In genomic region chr10:68268629-68269028, GRCm38 (mm10) we compare ENCODE assay signal across 10 mouse cellular contexts. TPM values are rescaled to one million over a fixed set of nuclear protein-coding genes. Genes with fewer than 3 reads are reported as not detected.
DNase-seq lines count a peak whose midpoint lies in the region; ATAC-seq and TF ChIP-seq lines count a peak whose summit lies in the region.
"Had no signal": no experiment of that assay in that cellular context is flagged by ENCODE, and none has a peak within 500 bp of the region (broad histone marks: within the 10 kb centered on the region; RNA-seq: fewer than 3 reads in every experiment).

No protein-coding gene starts in this region.

- H3K4me3 ChIP-seq in kidney, adult 2 months (ENCODE audit: insufficient read depth, low read depth, low read length) = no peak overlapping the region
- H3K4me3 ChIP-seq in liver, embryonic 16.5 days (ENCODE audit: low read depth, low read length) = no peak overlapping the region
- H3K4me3 ChIP-seq: lung, embryonic 15.5 days had no signal

- TF ChIP-seq POLR2A in kidney, adult 2 months (IDR thresholded peaks at IDR 0.05; ENCODE audit: low read depth, low read length) = no peak

- no peaks in the 10 kb centered on the region; the same call in 1 of the 2 replicates for H3K36me3 ChIP-seq in kidney, adult 2 months (ENCODE audit: control insufficient read depth, insufficient read depth, low read length)
- no peaks in the 10 kb centered on the region for H3K36me3 ChIP-seq in liver, embryonic 16.5 days (ENCODE audit: control insufficient read depth, insufficient read depth)

- peaks cover 50% of the 10 kb centered on the region for H3K4me1 ChIP-seq in kidney, adult 2 months (ENCODE audit: control insufficient read depth, insufficient read depth, low read length)
- peaks cover 15% of the 10 kb centered on the region for H3K4me1 ChIP-seq in liver, embryonic 16.5 days (ENCODE audit: control insufficient read depth, low read depth, low read length)

- TF ChIP-seq CTCF in kidney, adult 2 months (conservative IDR thresholded peaks at IDR 0.05; ENCODE audit: insufficient read depth, insufficient read length, low read depth, low read length) = no peak

- H3K4me2 ChIP-seq in liver, embryonic 16.5 days (ENCODE audit: low read depth, low read length) = no peak overlapping the region
- H3K4me2 ChIP-seq: lung, embryonic 15.5 days had no signal

- DNase-seq in Muller cell, postnatal 12 days (ENCODE audit: inconsistent ontology term) = peak; percentile 36
- DNase-seq in kidney, adult 2 months = peak; percentile 92
- DNase-seq in testis, postnatal 14 days (ENCODE audit: low spot score) = no peak
- no peak for DNase-seq in frontal cortex, postnatal 14 days (ENCODE audit: low spot score in 2 of 2)
- no peak for DNase-seq in thymus, postnatal 0 days (ENCODE audit: low spot score)
- DNase-seq: heart, adult 11 months; right cerebral cortex, postnatal 4 days had no signal

- peak overlapping the region; percentile 73 for H3K27ac ChIP-seq in kidney, adult 2 months (ENCODE audit: insufficient read depth, low read depth, low read length)
- H3K27ac ChIP-seq in liver, embryonic 16.5 days (ENCODE audit: low read length) = no peak overlapping the region
- H3K27ac ChIP-seq: lung, embryonic 15.5 days had no signal

- ATAC-seq in CD4-positive, CD25-positive, alpha-beta regulatory T cell, adult 4 months = peak; percentile 64
- peak; percentile 60; the same call in 1 of the 2 replicates for ATAC-seq in liver, embryonic 16.5 days (ENCODE audit: low read depth)

- H3K9ac ChIP-seq in liver, embryonic 16.5 days (ENCODE audit: low read depth, low read length) = no peak overlapping the region
- H3K9ac ChIP-seq: lung, embryonic 15.5 days had no signal

- WGBS in kidney, adult 2 months = 20% methylated on average over 5 of the region's 5 CpGs
- 27% methylated on average over 5 of the region's 5 CpGs for WGBS in liver, embryonic 16.5 days (ENCODE audit: insufficient replicate concordance)

- no peaks in the 10 kb centered on the region for H3K9me3 ChIP-seq in liver, embryonic 16.5 days (replicated peaks; ENCODE audit: control insufficient read depth, low read length)
- H3K9me3 ChIP-seq: lung, embryonic 15.5 days had no signal

- H3K27me3 ChIP-seq in kidney, adult 2 months (replicated peaks; ENCODE audit: control insufficient read depth, insufficient read depth, low read length) = no peaks in the 10 kb centered on the region
- H3K27me3 ChIP-seq in liver, embryonic 16.5 days (ENCODE audit: control insufficient read depth, insufficient read depth, low read depth, low read length) = no peaks in the 10 kb centered on the region
- H3K27me3 ChIP-seq: lung, embryonic 15.5 days had no signal

RNA-seq across cellular contexts. Expression of gene Arid5b, which starts 9.9 kb away (rescaled TPM):
- polyA plus RNA-seq in CD4-positive, CD25-positive, alpha-beta regulatory T cell, adult 4 months (2017; shearing (Covaris generic)) = 10 to 100 TPM; 63.9 to 78.6 TPM
- polyA plus RNA-seq in kidney, adult 2 months (2012; rRNA removed) = 7.7 and 8.6 TPM in 2 replicates
- polyA plus RNA-seq in liver, embryonic 16.5 days (2015; fragmentation: Nextera tagmentation; extraction: Ambion mirVana) = 6.7 and 7.8 TPM in 2 replicates
- polyA plus RNA-seq in thymus, postnatal 0 days (2015; fragmentation: Nextera tagmentation; extraction: Ambion mirVana) = 8.9 and 10.7 TPM in 2 replicates

Comparison
In these comparisons a context has a peak if more than half of its experiments do, and no peak if none do; other contexts are left out.
1. DNase-seq: peak in Muller cell, postnatal 12 days (single experiment) and kidney, adult 2 months (single experiment); none in testis, postnatal 14 days (single experiment), frontal cortex, postnatal 14 days (0 of 2) and thymus, postnatal 0 days (single experiment).